Mouse (Mus musculus): ENCODE data around the gene Podxl.

The Podxl gene

GRCm38 (mm10) chr6:31563235-31564181, at the start of gene Podxl:
TSS of gene Podxl (minus strand) at chr6:31563981.
- DNase-seq = peak; percentile 90

GRCm38 (mm10) chr6:31612560-31613270, 48.9 kb upstream of the Podxl start:
- DNase-seq = no peak

- no peak for DNase-seq
These were observed 42.6 kb upstream of the Podxl start for GRCm38 (mm10) chr6:31606429-31606828.

- DNase-seq = no peak
These were observed 41.0 kb upstream of the Podxl start for GRCm38 (mm10) chr6:31604629-31605265.

GRCm38 (mm10) chr6:31602489-31602888, 38.7 kb upstream of the Podxl start:
- no peak for DNase-seq

GRCm38 (mm10) chr6:31601131-31601530, 37.4 kb upstream of the Podxl start:
- no peak for DNase-seq

- no peak for DNase-seq
These were observed 36.1 kb upstream of the Podxl start for GRCm38 (mm10) chr6:31599863-31600262.

- DNase-seq = no peak
These were observed 34.6 kb upstream of the Podxl start for GRCm38 (mm10) chr6:31598349-31598911.

GRCm38 (mm10) chr6:31597136-31597460, 33.3 kb upstream of the Podxl start:
- no peak for DNase-seq

GRCm38 (mm10) chr6:31596346-31597135, 32.8 kb upstream of the Podxl start:
- DNase-seq = peak; percentile 65

GRCm38 (mm10) chr6:31592579-31593238, 28.9 kb upstream of the Podxl start:
- peak; percentile 69 for DNase-seq

GRCm38 (mm10) chr6:31592128-31592527, 28.3 kb upstream of the Podxl start:
- DNase-seq = no peak

- no peak for DNase-seq
These were observed 27.9 kb upstream of the Podxl start for GRCm38 (mm10) chr6:31591676-31592075.

GRCm38 (mm10) chr6:31590754-31591153, 27.0 kb upstream of the Podxl start:
- DNase-seq = no peak

- peak; percentile 54 for DNase-seq
These were observed 25.5 kb upstream of the Podxl start for GRCm38 (mm10) chr6:31589268-31589667.

GRCm38 (mm10) chr6:31587655-31588054, 23.9 kb upstream of the Podxl start:
- DNase-seq = no peak

GRCm38 (mm10) chr6:31586127-31586526, 22.3 kb upstream of the Podxl start:
- DNase-seq = no peak

- DNase-seq = no peak
These were observed 12.4 kb upstream of the Podxl start for GRCm38 (mm10) chr6:31576151-31576550.

- DNase-seq = no peak
These were observed 11.3 kb upstream of the Podxl start for GRCm38 (mm10) chr6:31575063-31575462.

- DNase-seq = no peak
These were observed 7.7 kb upstream of the Podxl start for GRCm38 (mm10) chr6:31571459-31571858.

- DNase-seq = no peak
These were observed 4.4 kb upstream of the Podxl start for GRCm38 (mm10) chr6:31568070-31568595.

- DNase-seq = no peak
These were observed 3.4 kb upstream of the Podxl start for GRCm38 (mm10) chr6:31567200-31567599.

Measured in kidney, postnatal 14 days (tissue).